Mouse (Mus musculus): ENCODE results near the gene Prr5l. TPM values are rescaled to one million over a fixed set of nuclear protein-coding genes. Genes with fewer than 3 reads are reported as not detected.

Prr5l gene
- polyA plus RNA-seq, 1 experiment from 2014 or later = 21.5 TPM

GRCm38 (mm10) chr2:101668751-101669150 is 214.1 kb downstream of the Prr5l start:
- Histone ChIP-seq H3K9me3 (ENCODE audit: control insufficient read depth, low read length) (no peaks in the 10 kb centered on the region), H3K27ac (ENCODE audit: low read depth, low read length) (no peak overlapping the region), H3K4me1 (replicated peaks; ENCODE audit: control insufficient read depth, insufficient read depth, low read length) (no peaks in the 10 kb centered on the region), H3K27me3 (ENCODE audit: control insufficient read depth, insufficient read depth, low read length) (no peaks in the 10 kb centered on the region), H3K9ac (ENCODE audit: low read length) (no peak overlapping the region), H3K4me3 (ENCODE audit: low read depth, low read length) (no peak overlapping the region), H3K4me2 (ENCODE audit: low read depth, low read length, severe bottlenecking) (no peak overlapping the region), H3K36me3 (ENCODE audit: control insufficient read depth, insufficient read depth, low read length) (no peaks in the 10 kb centered on the region)
- DNase-seq (ENCODE audit: low spot score) = no peak
- 96% methylated on average over 3 of the region's 3 CpGs for WGBS
- ATAC-seq (replicated peaks; ENCODE audit: low FRiP score) = no peak

DNA sequence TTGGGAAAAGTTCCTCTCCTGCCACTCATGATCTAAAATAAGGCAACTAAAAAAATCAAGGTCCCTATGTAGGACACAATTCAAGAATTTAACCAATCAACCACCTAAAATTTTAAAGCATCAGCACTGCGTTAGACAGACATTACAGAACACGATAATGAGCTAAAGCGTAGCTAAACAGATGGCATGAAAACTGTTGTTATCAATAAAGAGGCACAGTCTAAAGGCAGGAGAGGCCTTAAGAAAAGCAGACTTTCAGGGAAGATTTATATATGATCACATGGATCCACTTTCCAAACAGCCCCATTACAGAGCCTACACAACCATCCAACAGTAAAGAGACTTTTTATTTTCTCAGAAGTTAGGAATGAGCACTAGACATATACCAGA is 217.1 kb downstream of the Prr5l start:
- no peak overlapping the region for H3K4me2 ChIP-seq (ENCODE audit: low read depth, low read length, severe bottlenecking)
- 90% methylated on average over 3 of the region's 3 CpGs for WGBS
- no peaks in the 10 kb centered on the region for H3K27me3 ChIP-seq (ENCODE audit: control insufficient read depth, insufficient read depth, low read length)
- ATAC-seq (replicated peaks; ENCODE audit: low FRiP score) (peak; percentile 37; the same call in 1 of the 2 replicates), DNase-seq (ENCODE audit: low spot score) (no peak)
- H3K36me3 ChIP-seq (ENCODE audit: control insufficient read depth, insufficient read depth, low read length) = no peaks in the 10 kb centered on the region
- no peaks in the 10 kb centered on the region for H3K4me1 ChIP-seq (replicated peaks; ENCODE audit: control insufficient read depth, insufficient read depth, low read length)
- no peak overlapping the region for H3K4me3 ChIP-seq (ENCODE audit: low read depth, low read length)
- H3K9me3 ChIP-seq (ENCODE audit: control insufficient read depth, low read length) = no peaks in the 10 kb centered on the region
- no peak overlapping the region for H3K9ac ChIP-seq (ENCODE audit: low read length)
- no peak overlapping the region for H3K27ac ChIP-seq (ENCODE audit: low read depth, low read length)

GRCm38 (mm10) chr2:101665058-101665702 is 217.6 kb downstream of the Prr5l start:
- Histone ChIP-seq H3K4me3 (ENCODE audit: low read depth, low read length) (no peak overlapping the region), H3K9me3 (ENCODE audit: control insufficient read depth, low read length) (no peaks in the 10 kb centered on the region), H3K4me2 (ENCODE audit: low read depth, low read length, severe bottlenecking) (no peak overlapping the region), H3K9ac (ENCODE audit: low read length) (no peak overlapping the region), H3K27ac (ENCODE audit: low read depth, low read length) (no peak overlapping the region), H3K27me3 (ENCODE audit: control insufficient read depth, insufficient read depth, low read length) (no peaks in the 10 kb centered on the region), H3K4me1 (replicated peaks; ENCODE audit: control insufficient read depth, insufficient read depth, low read length) (no peaks in the 10 kb centered on the region), H3K36me3 (ENCODE audit: control insufficient read depth, insufficient read depth, low read length) (no peaks in the 10 kb centered on the region)
- WGBS = 19% methylated on average over 9 of the region's 9 CpGs
- peak; percentile 91 for ATAC-seq (replicated peaks; ENCODE audit: low FRiP score)
- peak; percentile 86 for DNase-seq (ENCODE audit: low spot score)

Other genes starting within 250 kb of the Prr5l start
- gene Rag1, start 233.5 kb downstream of the Prr5l start, polyA plus RNA-seq (2014; fragmentation: Nextera tagmentation; extraction: Ambion mirVana) = 0.08 and 0.27 TPM in 2 replicates
- 60.7 and 60.8 TPM in 2 replicates for gene B230118H07Rik, start 233.5 kb downstream of the Prr5l start, polyA plus RNA-seq (2014; fragmentation: Nextera tagmentation; extraction: Ambion mirVana)
- gene Traf6, start 204.6 kb downstream of the Prr5l start, polyA plus RNA-seq (2014; fragmentation: Nextera tagmentation; extraction: Ambion mirVana) = 24.2 and 24.5 TPM in 2 replicates
- 61.9 and 68.5 TPM in 2 replicates for gene Commd9, start 3.2 kb upstream of the Prr5l start, polyA plus RNA-seq (2014; fragmentation: Nextera tagmentation; extraction: Ambion mirVana)